Mouse (Mus musculus) embryonic fibroblast, embryonic 13.5 days (primary cell): ENCODE results near the gene Mapt.

ENCODE experiments used
- CTCF ChIP-seq: IDR thresholded peaks from 2 replicates; pipeline ENCODE4 v1.5.1; 2011; ENCODE audit warnings: mild to moderate bottlenecking, control low read depth, low read length, moderate library complexity, borderline replicate concordance; ENCODE audit not compliant: insufficient read depth
- POLR2A ChIP-seq: IDR thresholded peaks from 2 replicates; pipeline ENCODE4 v1.6.1; 2011; ENCODE audit warnings: low read depth, mild to moderate bottlenecking, control low read depth, low read length, moderate library complexity

DNA sequence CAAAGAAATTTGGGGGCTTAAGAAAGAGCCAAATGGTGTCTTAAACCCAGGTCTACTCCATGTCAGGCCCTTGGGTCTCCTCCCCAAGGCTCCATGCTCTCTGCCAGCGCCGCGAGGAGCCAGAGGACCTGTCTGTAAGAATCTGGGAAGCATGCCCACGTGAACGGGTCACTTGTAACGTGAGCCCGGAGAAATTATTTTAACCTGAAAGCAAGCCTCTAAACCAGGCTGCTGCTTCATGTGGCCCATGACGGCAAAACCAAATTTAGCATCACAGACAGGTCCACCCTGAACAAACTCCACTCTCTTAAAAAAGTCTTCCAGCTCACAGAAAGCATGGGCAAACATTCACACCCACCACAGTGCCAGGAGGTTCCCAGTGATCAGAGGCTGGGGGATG is 18.2 kb downstream of the Mapt start:
- TF ChIP-seq CTCF (no peak), POLR2A (no peak)
